Mouse (Mus musculus): Measurements from ENCODE around the gene Hnrnpl. TPM values are rescaled to one million over a fixed set of nuclear protein-coding genes. Genes with fewer than 3 reads are reported as not detected.

The Hnrnpl gene
- polyA plus RNA-seq (2014; fragmentation: Illumina TruSeq; extraction: RNeasy Lipid Tissue Mini Kit (QIAGEN cat#74804); ENCODE audit: low read depth, low replicate concordance), result 198 TPM

GRCm38 (mm10) chr7:28808221-28808941 lies at the start of gene Hnrnpl:
TSS of gene Hnrnpl (plus strand) at chr7:28808541.

GRCm38 (mm10) chr7:28766173-28766879 lies 42.0 kb upstream of the Hnrnpl start, which contains the start of gene Sirt2:
TSS of gene Sirt2 (plus strand) at chr7:28766735.

GRCm38 (mm10) chr7:28767462-28767965 lies 40.8 kb upstream of the Hnrnpl start, which contains the start of gene Nfkbib:
TSS of gene Nfkbib (minus strand) at chr7:28767512.

GRCm38 (mm10) chr7:28788307-28789195 lies 19.8 kb upstream of the Hnrnpl start, which contains the start of gene Rinl:
TSS of gene Rinl (plus strand) at chr7:28788969.

GRCm38 (mm10) chr7:28824941-28825685 lies 16.8 kb downstream of the Hnrnpl start, which contains the start of gene Ech1:
TSS of gene Ech1 (plus strand) at chr7:28825217.

GRCm38 (mm10) chr7:28833723-28834347 lies 25.5 kb downstream of the Hnrnpl start, which contains the start of gene Lgals4:
TSS of gene Lgals4 (plus strand) at chr7:28833854.

GRCm38 (mm10) chr7:28863540-28863939 lies 55.2 kb downstream of the Hnrnpl start, which contains the start of gene Lgals7:
TSS of gene Lgals7 (plus strand) at chr7:28863853.

Other genes starting within 250 kb of the Hnrnpl start
- 22.0 TPM for gene Samd4b, start 210.4 kb upstream of the Hnrnpl start, polyA plus RNA-seq (2014; fragmentation: Illumina TruSeq; extraction: RNeasy Lipid Tissue Mini Kit (QIAGEN cat#74804); ENCODE audit: low read depth, low replicate concordance)
- gene Pak4, start 210.4 kb upstream of the Hnrnpl start, polyA plus RNA-seq (2014; fragmentation: Illumina TruSeq; extraction: RNeasy Lipid Tissue Mini Kit (QIAGEN cat#74804); ENCODE audit: low read depth, low replicate concordance), result 6.9 TPM
- gene Acp7, start 177.2 kb upstream of the Hnrnpl start, polyA plus RNA-seq (2014; fragmentation: Illumina TruSeq; extraction: RNeasy Lipid Tissue Mini Kit (QIAGEN cat#74804); ENCODE audit: low read depth, low replicate concordance), result not detected
- gene Fbxo27, start 115.7 kb upstream of the Hnrnpl start, polyA plus RNA-seq (2014; fragmentation: Illumina TruSeq; extraction: RNeasy Lipid Tissue Mini Kit (QIAGEN cat#74804); ENCODE audit: low read depth, low replicate concordance), result 0.76 TPM
- gene Fbxo17, start 91.7 kb upstream of the Hnrnpl start, polyA plus RNA-seq (2014; fragmentation: Illumina TruSeq; extraction: RNeasy Lipid Tissue Mini Kit (QIAGEN cat#74804); ENCODE audit: low read depth, low replicate concordance), result 1.4 TPM
- 85.7 TPM for gene Mrps12, start 66.7 kb upstream of the Hnrnpl start, polyA plus RNA-seq (2014; fragmentation: Illumina TruSeq; extraction: RNeasy Lipid Tissue Mini Kit (QIAGEN cat#74804); ENCODE audit: low read depth, low replicate concordance)
- 13.4 TPM for gene Sars2, start 66.5 kb upstream of the Hnrnpl start, polyA plus RNA-seq (2014; fragmentation: Illumina TruSeq; extraction: RNeasy Lipid Tissue Mini Kit (QIAGEN cat#74804); ENCODE audit: low read depth, low replicate concordance)
- gene Ccer2, start 52.4 kb upstream of the Hnrnpl start, polyA plus RNA-seq (2014; fragmentation: Illumina TruSeq; extraction: RNeasy Lipid Tissue Mini Kit (QIAGEN cat#74804); ENCODE audit: low read depth, low replicate concordance), result not detected
- 109 TPM for gene Sirt2, start 41.8 kb upstream of the Hnrnpl start, polyA plus RNA-seq (2014; fragmentation: Illumina TruSeq; extraction: RNeasy Lipid Tissue Mini Kit (QIAGEN cat#74804); ENCODE audit: low read depth, low replicate concordance)
- gene Nfkbib, start 41.0 kb upstream of the Hnrnpl start, polyA plus RNA-seq (2014; fragmentation: Illumina TruSeq; extraction: RNeasy Lipid Tissue Mini Kit (QIAGEN cat#74804); ENCODE audit: low read depth, low replicate concordance), result 32.4 TPM
- 2.2 TPM for gene Rinl, start 19.6 kb upstream of the Hnrnpl start, polyA plus RNA-seq (2014; fragmentation: Illumina TruSeq; extraction: RNeasy Lipid Tissue Mini Kit (QIAGEN cat#74804); ENCODE audit: low read depth, low replicate concordance)
- 2,567 TPM for gene Ech1, start 16.7 kb downstream of the Hnrnpl start, polyA plus RNA-seq (2014; fragmentation: Illumina TruSeq; extraction: RNeasy Lipid Tissue Mini Kit (QIAGEN cat#74804); ENCODE audit: low read depth, low replicate concordance)
- 109 TPM for gene Lgals4, start 25.3 kb downstream of the Hnrnpl start, polyA plus RNA-seq (2014; fragmentation: Illumina TruSeq; extraction: RNeasy Lipid Tissue Mini Kit (QIAGEN cat#74804); ENCODE audit: low read depth, low replicate concordance)
- 1.3 TPM for gene Lgals7, start 55.3 kb downstream of the Hnrnpl start, polyA plus RNA-seq (2014; fragmentation: Illumina TruSeq; extraction: RNeasy Lipid Tissue Mini Kit (QIAGEN cat#74804); ENCODE audit: low read depth, low replicate concordance)
- gene Capn12, start 72.9 kb downstream of the Hnrnpl start, polyA plus RNA-seq (2014; fragmentation: Illumina TruSeq; extraction: RNeasy Lipid Tissue Mini Kit (QIAGEN cat#74804); ENCODE audit: low read depth, low replicate concordance), result 1.0 TPM
- gene Actn4, start 153.8 kb downstream of the Hnrnpl start, polyA plus RNA-seq (2014; fragmentation: Illumina TruSeq; extraction: RNeasy Lipid Tissue Mini Kit (QIAGEN cat#74804); ENCODE audit: low read depth, low replicate concordance), result 91.4 TPM
- gene Eif3k, start 173.3 kb downstream of the Hnrnpl start, polyA plus RNA-seq (2014; fragmentation: Illumina TruSeq; extraction: RNeasy Lipid Tissue Mini Kit (QIAGEN cat#74804); ENCODE audit: low read depth, low replicate concordance), result 233 TPM
- gene Map4k1, start 173.5 kb downstream of the Hnrnpl start, polyA plus RNA-seq (2014; fragmentation: Illumina TruSeq; extraction: RNeasy Lipid Tissue Mini Kit (QIAGEN cat#74804); ENCODE audit: low read depth, low replicate concordance), result 2.0 TPM

Data from heart, adult 10 weeks (tissue).